Mouse (Mus musculus): ENCODE data around the gene Tcaf3. TPM values are rescaled to one million over a fixed set of nuclear protein-coding genes. Genes with fewer than 3 reads are reported as not detected.

The Tcaf3 gene
- total RNA-seq, 1 experiment = not detected

- no peaks in the 10 kb centered on the region for H3K4me1 ChIP-seq (ENCODE audit: control insufficient read depth in 2 of 2, insufficient read depth in 2 of 2, low read length in 2 of 2, poor library complexity in 1 of 2)
- H3K27ac ChIP-seq (ENCODE audit: insufficient read depth, low read depth, low read length, poor library complexity, severe bottlenecking) = no peak overlapping the region
- H3K9me3 ChIP-seq (ENCODE audit: control insufficient read depth, insufficient read depth, low read depth, low read length) = no peaks in the 10 kb centered on the region
- no peak for TF ChIP-seq ZNF384 (IDR thresholded peaks at IDR 0.05; ENCODE audit: low read depth, low read length)
- TF ChIP-seq ZC3H11A (IDR thresholded peaks at IDR 0.05; ENCODE audit: borderline replicate concordance, low read depth, low read length) = no peak
- TF ChIP-seq MAFK (IDR thresholded peaks at IDR 0.05; ENCODE audit: insufficient read depth, low read depth, low read length) = no peak
- TF ChIP-seq HCFC1 (IDR thresholded peaks at IDR 0.05; ENCODE audit: borderline replicate concordance, insufficient read depth, low read length) = no peak
- TF ChIP-seq CHD2 (IDR thresholded peaks at IDR 0.05; ENCODE audit: low read depth, low read length) = no peak
- no peak for DNase-seq (ENCODE audit: low read depth, low spot score)
- no peaks in the 10 kb centered on the region for H3K36me3 ChIP-seq (ENCODE audit: control insufficient read depth, insufficient read depth, low read length, poor library complexity, severe bottlenecking)
- in situ Hi-C loops (cut with MboI; ENCODE audit: low sequenced_read_pairs in 2 of 2, unreplicated experiment in 2 of 2) = no loop called here
- no peak overlapping the region for H3K9ac ChIP-seq (ENCODE audit: insufficient read depth, low read depth, low read length, poor library complexity, severe bottlenecking)
- no peak overlapping the region for H3K4me3 ChIP-seq (ENCODE audit: insufficient read depth in 1 of 2, low read depth in 1 of 2, low read length in 2 of 2, poor library complexity in 1 of 2, severe bottlenecking in 1 of 2)
Observed at GRCm38 (mm10) chr6:42544846-42545245, 52.6 kb downstream of the Tcaf3 start.

- Histone ChIP-seq H3K9ac (ENCODE audit: insufficient read depth, low read depth, low read length, poor library complexity, severe bottlenecking) (no peak overlapping the region), H3K9me3 (ENCODE audit: control insufficient read depth, insufficient read depth, low read depth, low read length) (no peaks in the 10 kb centered on the region), H3K4me3 (ENCODE audit: insufficient read depth in 1 of 2, low read depth in 1 of 2, low read length in 2 of 2, poor library complexity in 1 of 2, severe bottlenecking in 1 of 2) (no peak overlapping the region), H3K36me3 (ENCODE audit: control insufficient read depth, insufficient read depth, low read length, poor library complexity, severe bottlenecking) (no peaks in the 10 kb centered on the region), H3K4me1 (ENCODE audit: control insufficient read depth in 2 of 2, insufficient read depth in 2 of 2, low read length in 2 of 2, poor library complexity in 1 of 2) (no peaks in the 10 kb centered on the region; a peak in 1 of 4 replicates), H3K27ac (ENCODE audit: insufficient read depth, low read depth, low read length, poor library complexity, severe bottlenecking) (no peak overlapping the region)
- in situ Hi-C loops (cut with MboI; ENCODE audit: low sequenced_read_pairs in 2 of 2, unreplicated experiment in 2 of 2) = no loop called here
- no peak for DNase-seq (ENCODE audit: low read depth, low spot score)
- TF ChIP-seq MAFK (IDR thresholded peaks at IDR 0.05; ENCODE audit: insufficient read depth, low read depth, low read length) = no peak
- no peak for TF ChIP-seq CHD2 (IDR thresholded peaks at IDR 0.05; ENCODE audit: low read depth, low read length)
- TF ChIP-seq ZC3H11A (IDR thresholded peaks at IDR 0.05; ENCODE audit: borderline replicate concordance, low read depth, low read length) = no peak
- no peak for TF ChIP-seq ZNF384 (IDR thresholded peaks at IDR 0.05; ENCODE audit: low read depth, low read length)
- no peak for TF ChIP-seq HCFC1 (IDR thresholded peaks at IDR 0.05; ENCODE audit: borderline replicate concordance, insufficient read depth, low read length)
Observed at GRCm38 (mm10) chr6:42542036-42543031, 55.2 kb downstream of the Tcaf3 start.

- H3K4me1 ChIP-seq (ENCODE audit: control insufficient read depth in 2 of 2, insufficient read depth in 2 of 2, low read length in 2 of 2, poor library complexity in 1 of 2) = no peaks in the 10 kb centered on the region; a peak in 1 of 4 replicates
- no peaks in the 10 kb centered on the region for H3K36me3 ChIP-seq (ENCODE audit: control insufficient read depth, insufficient read depth, low read length, poor library complexity, severe bottlenecking)
- no peak for DNase-seq (ENCODE audit: low read depth, low spot score)
- H3K4me3 ChIP-seq (ENCODE audit: insufficient read depth in 1 of 2, low read depth in 1 of 2, low read length in 2 of 2, poor library complexity in 1 of 2, severe bottlenecking in 1 of 2) = no peak overlapping the region
- no peak overlapping the region for H3K9ac ChIP-seq (ENCODE audit: insufficient read depth, low read depth, low read length, poor library complexity, severe bottlenecking)
- TF ChIP-seq HCFC1 (IDR thresholded peaks at IDR 0.05; ENCODE audit: borderline replicate concordance, insufficient read depth, low read length) = no peak
- no peak for TF ChIP-seq ZNF384 (IDR thresholded peaks at IDR 0.05; ENCODE audit: low read depth, low read length)
- no peak for TF ChIP-seq CHD2 (IDR thresholded peaks at IDR 0.05; ENCODE audit: low read depth, low read length)
- TF ChIP-seq ZC3H11A (IDR thresholded peaks at IDR 0.05; ENCODE audit: borderline replicate concordance, low read depth, low read length) = no peak
- TF ChIP-seq MAFK (IDR thresholded peaks at IDR 0.05; ENCODE audit: insufficient read depth, low read depth, low read length) = no peak
- H3K27ac ChIP-seq (ENCODE audit: insufficient read depth, low read depth, low read length, poor library complexity, severe bottlenecking) = no peak overlapping the region
- in situ Hi-C loops (cut with MboI; ENCODE audit: low sequenced_read_pairs in 2 of 2, unreplicated experiment in 2 of 2) = no loop called here
- H3K9me3 ChIP-seq (ENCODE audit: control insufficient read depth, insufficient read depth, low read depth, low read length) = no peaks in the 10 kb centered on the region
Observed at GRCm38 (mm10) chr6:42540681-42541080, 56.8 kb downstream of the Tcaf3 start.

GRCm38 (mm10) chr6:42539711-42540110, 57.8 kb downstream of the Tcaf3 start:
- in situ Hi-C loops (cut with MboI; ENCODE audit: low sequenced_read_pairs in 2 of 2, unreplicated experiment in 2 of 2) = no loop called here
- Histone ChIP-seq H3K9me3 (ENCODE audit: control insufficient read depth, insufficient read depth, low read depth, low read length) (no peaks in the 10 kb centered on the region), H3K4me3 (ENCODE audit: insufficient read depth in 1 of 2, low read depth in 1 of 2, low read length in 2 of 2, poor library complexity in 1 of 2, severe bottlenecking in 1 of 2) (no peak overlapping the region), H3K36me3 (ENCODE audit: control insufficient read depth, insufficient read depth, low read length, poor library complexity, severe bottlenecking) (no peaks in the 10 kb centered on the region), H3K27ac (ENCODE audit: insufficient read depth, low read depth, low read length, poor library complexity, severe bottlenecking) (no peak overlapping the region), H3K4me1 (ENCODE audit: control insufficient read depth in 2 of 2, insufficient read depth in 2 of 2, low read length in 2 of 2, poor library complexity in 1 of 2) (no peaks in the 10 kb centered on the region; a peak in 1 of 4 replicates), H3K9ac (ENCODE audit: insufficient read depth, low read depth, low read length, poor library complexity, severe bottlenecking) (no peak overlapping the region)
- DNase-seq (ENCODE audit: low read depth, low spot score) = no peak
- no peak for TF ChIP-seq MAFK (IDR thresholded peaks at IDR 0.05; ENCODE audit: insufficient read depth, low read depth, low read length)
- TF ChIP-seq ZNF384 (IDR thresholded peaks at IDR 0.05; ENCODE audit: low read depth, low read length) = no peak
- TF ChIP-seq CHD2 (IDR thresholded peaks at IDR 0.05; ENCODE audit: low read depth, low read length) = no peak
- TF ChIP-seq ZC3H11A (IDR thresholded peaks at IDR 0.05; ENCODE audit: borderline replicate concordance, low read depth, low read length) = no peak
- TF ChIP-seq HCFC1 (IDR thresholded peaks at IDR 0.05; ENCODE audit: borderline replicate concordance, insufficient read depth, low read length) = no peak

Other genes starting within 250 kb of the Tcaf3 start
- gene Zyx, start 248.1 kb downstream of the Tcaf3 start, total RNA-seq (2012; rRNA removed) = 20.3 and 46.0 TPM in 2 replicates
- 24.1 and 37.6 TPM in 2 replicates for gene Epha1, start 224.4 kb downstream of the Tcaf3 start, total RNA-seq (2012; rRNA removed)
- gene Tas2r143, start 197.5 kb downstream of the Tcaf3 start, total RNA-seq (2012; rRNA removed) = not detected in 2 replicates
- not detected in 2 replicates for gene Tas2r135, start 192.3 kb downstream of the Tcaf3 start, total RNA-seq (2012; rRNA removed)
- not detected in 2 replicates for gene Tas2r126, start 163.2 kb downstream of the Tcaf3 start, total RNA-seq (2012; rRNA removed)
- gene Olfr458, start 132.5 kb downstream of the Tcaf3 start, total RNA-seq (2012; rRNA removed) = not detected in 2 replicates
- gene Olfr457, start 121.4 kb downstream of the Tcaf3 start, total RNA-seq (2012; rRNA removed) = not detected in 2 replicates
- gene Olfr456, start 110.5 kb downstream of the Tcaf3 start, total RNA-seq (2012; rRNA removed) = not detected in 2 replicates
- gene Olfr455, start 50.1 kb downstream of the Tcaf3 start, total RNA-seq (2012; rRNA removed) = not detected in 2 replicates
- gene Tcaf2, start 47.6 kb upstream of the Tcaf3 start, total RNA-seq (2012; rRNA removed) = 2.5 and 3.7 TPM in 2 replicates
- gene Tcaf1, start 112.4 kb upstream of the Tcaf3 start, total RNA-seq (2012; rRNA removed) = 12.5 and 19.9 TPM in 2 replicates
- gene Olfr453, start 141.7 kb upstream of the Tcaf3 start, total RNA-seq (2012; rRNA removed) = not detected in 2 replicates
- not detected in 2 replicates for gene Olfr38, start 158.7 kb upstream of the Tcaf3 start, total RNA-seq (2012; rRNA removed)
- not detected in 2 replicates for gene Olfr452, start 187.4 kb upstream of the Tcaf3 start, total RNA-seq (2012; rRNA removed)
- gene Olfr450, start 214.2 kb upstream of the Tcaf3 start, total RNA-seq (2012; rRNA removed) = not detected in 2 replicates
- not detected in 2 replicates for gene Olfr449, start 236.7 kb upstream of the Tcaf3 start, total RNA-seq (2012; rRNA removed)